Mouse (Mus musculus) heart, embryonic 16.5 days (tissue): ENCODE measurements around the gene Nol7. TPM values are rescaled to one million over a fixed set of nuclear protein-coding genes. Genes with fewer than 3 reads are reported as not detected.
A peak's percentile ranks its signal among the peaks of the same experiment; 100 is the strongest.

Experiments
- ATAC-seq: fragments of 200-750 bp; cut with Nextera tagmentation; replicated peaks from 2 replicates; pipeline ENCODE4 v1.8.0; 2017; ENCODE audit warnings: moderate number of reproducible peaks; ENCODE audit not compliant: insufficient read depth, low FRiP score; ENCODE audit errors: extremely low read depth
- H3K27ac ChIP-seq: fragments of 300-500 bp; sonication (generic); 2 replicates; pipeline ENCODE4 v1.5.1; 2014; ENCODE audit warnings: mild to moderate bottlenecking, low read length, control low read depth, moderate library complexity
- H3K27me3 ChIP-seq: fragments of 300-500 bp; sonication (generic); 2 replicates; pipeline ENCODE4 v1.6.1; 2014; ENCODE audit warnings: low read length, mixed read lengths; ENCODE audit not compliant: control insufficient read depth, insufficient read depth
- H3K36me3 ChIP-seq: fragments of 300-500 bp; sonication (generic); 2 replicates; pipeline ENCODE4 v1.6.1; 2014; ENCODE audit not compliant: control insufficient read depth, insufficient read depth
- H3K4me1 ChIP-seq: fragments of 300-500 bp; sonication (generic); 2 replicates; pipeline ENCODE4 v1.6.1; 2014; ENCODE audit warnings: low read length, mixed read lengths; ENCODE audit not compliant: control insufficient read depth, insufficient read depth
- H3K4me2 ChIP-seq: fragments of 300-500 bp; sonication (generic); 2 replicates; pipeline ENCODE4 v1.6.1; 2014; ENCODE audit warnings: low read depth, mild to moderate bottlenecking, control low read depth, low read length
- H3K4me3 ChIP-seq: fragments of 300-500 bp; sonication (generic); 2 replicates; pipeline ENCODE4 v1.5.1; 2014; ENCODE audit warnings: mild to moderate bottlenecking, control low read depth, low read length
- H3K9ac ChIP-seq: fragments of 300-500 bp; sonication (generic); 2 replicates; pipeline ENCODE4 v1.6.1; 2014; ENCODE audit warnings: low read length, control low read depth
- H3K9me3 ChIP-seq: fragments of 300-500 bp; sonication (generic); replicated peaks from 2 replicates; pipeline ENCODE4 v1.6.1; 2016; ENCODE audit warnings: low read length; ENCODE audit not compliant: control insufficient read depth
- WGBS: fragments of 180-500 bp; shearing (Covaris S2); extraction: QIAGEN DNeasy Blood & Tissue Kit; methylation state at CpG from one replicate; pipeline ENCODE4 v1.1.7; 2014; 5-methylcytosine and 5-hydroxymethylcytosine counted together
- polyA plus RNA-seq: library from polyadenylated mRNA; unstranded; fragments of >200 nt; fragmentation: Nextera tagmentation; extraction: Ambion mirVana; gene quantifications from 2 replicates; pipeline ENCODE4 v1.2.1, GENCODE M21; 2015

Gene Nol7
- polyA plus RNA-seq: 104 and 123 TPM in 2 replicates

DNA sequence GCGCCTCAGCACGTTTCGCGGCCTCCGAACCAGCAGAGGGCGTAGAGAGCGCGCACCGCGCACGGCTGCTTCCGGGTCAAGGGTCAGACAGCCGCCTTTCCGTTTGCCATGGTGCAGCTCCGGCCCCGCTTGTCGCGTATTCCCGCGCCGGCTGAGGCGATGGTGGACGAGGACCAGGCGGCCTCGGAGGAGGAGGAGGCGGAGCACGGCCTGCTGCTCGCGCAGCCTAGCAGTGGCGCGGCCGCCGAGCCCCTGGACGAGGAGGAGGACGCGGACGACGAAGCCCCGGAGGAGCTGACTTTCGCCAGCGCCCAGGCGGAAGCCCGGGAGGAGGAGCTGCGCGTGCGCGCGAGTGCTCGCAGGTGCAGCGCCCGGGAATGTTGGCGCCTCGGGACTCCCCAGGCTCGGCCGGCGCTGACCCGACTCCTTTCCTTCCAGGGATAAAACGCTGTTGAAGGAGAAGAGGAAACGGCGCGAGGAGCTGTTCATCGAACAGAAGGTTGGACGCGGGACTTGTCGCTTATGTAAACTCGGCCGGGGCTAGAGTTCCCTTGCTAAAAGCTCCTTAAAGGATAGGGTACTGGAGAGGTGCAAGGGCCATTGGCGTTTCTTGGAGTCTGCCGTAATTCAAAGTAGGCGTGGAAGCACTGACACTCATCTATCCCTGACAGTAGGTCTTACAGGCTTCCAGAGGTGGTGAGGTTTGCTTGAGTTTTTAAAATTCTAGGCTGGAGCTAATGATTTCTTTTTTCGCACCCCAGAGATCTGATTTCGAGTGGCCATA is at the start of gene Nol7:
Nol7 (plus strand) TSS at position 94 of the 784 bp plus-strand sequence.
- Histone ChIP-seq H3K4me2 (peak within 1 kb of the TSS; percentile 80), H3K4me1 (peaks cover 8% of the 10 kb centered on the region), H3K4me3 (peak within 1 kb of the TSS; percentile 79), H3K9me3 (no peaks in the 10 kb centered on the region), H3K36me3 (peaks cover 34% of the 10 kb centered on the region), H3K27me3 (no peaks in the 10 kb centered on the region), H3K27ac (peak within 1 kb of the TSS; percentile 98), H3K9ac (peak within 1 kb of the TSS; percentile 97)
- under 1% methylated on average over 72 of the region's 72 CpGs for WGBS
- peak; percentile 92 for ATAC-seq

DNA sequence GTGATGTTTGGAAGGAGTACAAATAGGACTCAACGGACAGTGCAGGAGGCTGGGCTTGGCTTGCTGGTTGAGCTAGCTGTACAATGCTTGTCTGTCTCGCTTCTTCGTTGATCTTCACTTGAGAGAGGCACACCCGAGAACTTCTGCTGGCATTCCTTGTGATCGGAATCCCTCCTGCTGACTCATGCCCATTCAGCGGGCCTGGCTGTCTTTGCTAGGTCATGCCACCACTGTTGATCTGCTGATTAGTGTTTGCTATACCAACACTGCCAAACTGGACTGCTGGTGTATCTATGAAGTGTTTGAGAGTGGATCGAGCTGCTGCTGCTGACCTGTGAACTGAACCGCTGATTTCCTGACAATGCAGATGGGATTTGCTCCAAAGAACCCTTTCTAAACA is 48.8 kb upstream of the Nol7 start:
- no peak for ATAC-seq
- Histone ChIP-seq H3K9ac (no peak overlapping the region), H3K4me2 (no peak overlapping the region), H3K27me3 (no peaks in the 10 kb centered on the region), H3K27ac (no peak overlapping the region), H3K9me3 (no peaks in the 10 kb centered on the region), H3K36me3 (no peaks in the 10 kb centered on the region), H3K4me1 (peaks cover 5% of the 10 kb centered on the region; the same call in 1 of the 2 replicates), H3K4me3 (no peak overlapping the region)
- WGBS: 78% methylated on average over 8 of the region's 8 CpGs

DNA sequence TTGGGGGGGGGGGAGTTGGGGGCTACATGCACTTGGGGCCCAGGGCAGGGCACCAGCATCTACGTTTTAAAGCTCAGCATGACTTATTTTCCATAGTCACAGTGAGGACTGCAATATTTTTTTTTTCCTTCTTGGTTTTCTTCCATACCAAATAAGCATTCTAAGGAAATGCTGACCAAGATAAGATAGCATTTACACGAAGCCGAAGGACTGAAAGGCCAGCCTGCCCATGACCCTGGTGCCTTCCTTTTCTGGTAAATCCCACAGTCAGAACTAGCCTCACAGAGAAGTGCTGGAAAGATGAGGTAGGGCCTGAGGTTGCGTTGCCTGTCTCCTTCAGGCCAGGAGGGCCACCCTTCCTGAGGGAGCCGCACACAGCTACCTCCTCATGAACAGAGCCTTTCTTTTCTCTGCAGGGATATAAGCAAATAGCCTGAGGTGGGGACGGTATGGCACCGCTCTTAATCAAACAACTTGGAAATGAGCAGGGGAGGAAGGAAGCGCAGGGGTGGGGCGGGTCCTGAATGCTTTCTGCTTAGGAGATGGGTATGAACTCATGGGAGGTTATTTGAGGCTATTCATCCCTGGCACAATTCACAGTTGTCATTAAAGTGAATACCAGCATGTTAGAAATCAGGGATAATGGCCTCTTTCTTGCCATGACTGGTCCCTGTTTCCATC is 47.6 kb upstream of the Nol7 start:
- Histone ChIP-seq H3K27ac (no peak overlapping the region), H3K9me3 (no peaks in the 10 kb centered on the region), H3K36me3 (no peaks in the 10 kb centered on the region), H3K4me1 (peaks cover 5% of the 10 kb centered on the region; the same call in 1 of the 2 replicates), H3K4me3 (no peak overlapping the region), H3K4me2 (no peak overlapping the region), H3K9ac (no peak overlapping the region), H3K27me3 (no peaks in the 10 kb centered on the region)
- WGBS: 62% methylated on average over 9 of the region's 9 CpGs
- ATAC-seq: no peak

DNA sequence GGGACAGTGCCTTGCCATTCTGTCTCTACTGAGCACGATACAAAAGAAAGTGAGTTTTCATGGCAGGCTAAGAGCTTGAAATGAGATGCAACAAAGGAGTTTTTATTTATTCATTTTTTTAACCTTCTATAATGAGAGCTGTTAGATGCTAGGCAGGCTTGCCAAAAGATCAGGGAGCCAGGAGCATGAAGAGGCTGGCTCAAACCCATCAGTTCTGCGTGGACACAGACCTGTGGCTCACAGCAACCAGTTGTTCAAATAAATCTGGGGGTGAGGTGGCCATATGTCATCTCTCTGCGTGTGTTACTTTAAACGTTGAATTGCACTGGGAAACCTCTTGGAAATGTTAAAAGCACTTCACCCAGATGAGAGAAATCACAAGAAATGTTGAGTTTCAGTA is 44.8 kb upstream of the Nol7 start:
- H3K9me3 ChIP-seq: no peaks in the 10 kb centered on the region
- ATAC-seq: no peak
- H3K9ac ChIP-seq: no peak overlapping the region
- 71% methylated on average over 4 of the region's 4 CpGs for WGBS
- H3K27ac ChIP-seq: no peak overlapping the region
- H3K36me3 ChIP-seq: no peaks in the 10 kb centered on the region
- H3K4me2 ChIP-seq: no peak overlapping the region
- no peak overlapping the region for H3K4me3 ChIP-seq
- H3K4me1 ChIP-seq: peaks cover 5% of the 10 kb centered on the region; the same call in 1 of the 2 replicates
- H3K27me3 ChIP-seq: no peaks in the 10 kb centered on the region

DNA sequence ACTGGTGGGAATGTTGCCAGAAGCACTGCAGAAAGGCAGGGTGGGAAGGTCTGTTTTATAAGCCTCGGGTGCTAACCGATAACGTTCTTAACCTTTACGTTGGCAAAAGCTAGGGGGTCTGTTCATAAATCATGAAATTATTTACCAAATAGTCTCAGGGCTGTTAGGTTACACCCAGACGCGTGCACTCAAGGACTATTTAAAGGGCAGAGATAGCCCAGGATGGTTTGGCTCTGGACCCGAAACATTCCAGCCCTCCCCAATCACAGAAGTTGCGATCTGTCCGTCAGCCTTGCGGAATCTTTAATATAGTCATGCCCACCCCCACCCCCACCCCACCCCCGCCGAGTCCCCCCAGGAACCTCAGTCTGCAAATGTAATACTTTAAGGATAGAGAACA is 43.8 kb upstream of the Nol7 start:
- 42% methylated on average over 12 of the region's 12 CpGs for WGBS
- Histone ChIP-seq H3K9ac (no peak overlapping the region), H3K4me2 (peak overlapping the region; percentile 45; the same call in 1 of the 2 replicates)

DNA sequence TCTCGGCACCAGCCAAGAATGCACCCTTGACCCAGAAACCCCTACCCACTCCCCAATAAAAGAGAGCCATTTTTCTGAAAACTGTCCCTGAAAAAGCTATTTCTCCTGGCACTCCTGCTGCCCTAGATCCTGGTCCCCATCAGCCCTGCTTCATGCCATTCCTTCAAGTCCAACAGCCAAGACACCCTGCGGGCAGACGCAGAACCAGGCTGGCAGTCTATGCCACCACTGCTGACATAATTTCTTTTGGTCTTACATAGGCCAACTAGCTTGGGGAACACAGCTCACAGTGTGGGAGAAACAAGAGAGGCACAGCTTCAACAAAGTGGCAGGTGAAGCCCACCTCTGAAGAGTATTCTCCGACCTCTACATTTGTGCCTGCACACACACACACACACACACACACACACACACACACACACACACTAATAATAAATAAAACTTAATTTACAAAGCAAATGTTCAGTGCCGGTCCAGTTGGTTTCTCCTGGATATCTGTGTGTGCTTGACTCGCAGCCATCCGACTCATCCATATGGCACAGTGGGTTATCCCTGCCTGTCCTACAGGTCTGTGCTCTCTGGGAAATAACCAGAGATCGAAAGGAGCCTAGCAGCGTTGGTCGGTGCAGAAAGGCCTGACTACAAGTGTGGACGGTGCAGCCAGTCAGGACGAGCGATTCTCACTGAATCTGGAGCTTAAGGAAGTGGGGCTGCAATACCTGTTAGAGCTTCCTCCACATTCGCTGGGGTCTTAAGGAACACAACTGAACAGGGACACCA is 41.7 kb upstream of the Nol7 start:
- Histone ChIP-seq H3K9me3 (no peaks in the 10 kb centered on the region), H3K4me1 (no peaks in the 10 kb centered on the region; the same call in 1 of the 2 replicates), H3K9ac (no peak overlapping the region), H3K27me3 (no peaks in the 10 kb centered on the region), H3K27ac (no peak overlapping the region), H3K36me3 (no peaks in the 10 kb centered on the region), H3K4me2 (no peak overlapping the region), H3K4me3 (no peak overlapping the region)
- 86% methylated on average over 14 of the region's 14 CpGs for WGBS
- ATAC-seq: no peak

More for the DNA sequence above, 43.8 kb upstream of the Nol7 start:
- Histone ChIP-seq H3K9me3 (no peaks in the 10 kb centered on the region), H3K27ac (no peak overlapping the region), H3K4me3 (no peak overlapping the region), H3K4me1 (peaks cover 5% of the 10 kb centered on the region; the same call in 1 of the 2 replicates), H3K27me3 (no peaks in the 10 kb centered on the region), H3K36me3 (no peaks in the 10 kb centered on the region)
- 0 out of 2 replicates have a peak, but pooled peaks have one; percentile 55 for ATAC-seq

DNA sequence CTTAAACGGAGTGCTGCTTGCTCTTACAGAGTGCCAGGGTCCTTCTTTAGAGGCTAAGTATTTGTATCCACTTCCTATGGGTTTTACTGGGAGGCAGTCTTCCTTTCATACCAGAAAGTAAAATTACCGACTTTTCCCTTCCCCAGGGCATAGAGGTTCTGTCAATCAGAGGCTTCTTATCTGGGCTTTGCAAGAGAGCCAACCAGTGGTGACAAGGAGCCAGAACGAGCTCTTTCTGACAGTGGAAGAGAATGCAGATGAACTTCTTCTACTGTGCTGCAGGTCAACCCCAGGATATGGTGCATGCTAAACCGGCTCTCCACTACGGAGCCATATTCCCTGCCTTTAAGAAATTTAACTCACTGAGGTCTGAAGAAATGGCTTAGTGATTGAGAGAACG is 37.7 kb upstream of the Nol7 start:
- 49% methylated on average over 6 of the region's 6 CpGs for WGBS
- no peak overlapping the region for H3K27ac ChIP-seq
- H3K4me3 ChIP-seq: no peak overlapping the region
- 0 out of 2 replicates have a peak, but pooled peaks cover 3% of the 10 kb centered on the region for H3K4me1 ChIP-seq
- H3K9ac ChIP-seq: no peak overlapping the region
- H3K4me2 ChIP-seq: no peak overlapping the region
- H3K36me3 ChIP-seq: no peaks in the 10 kb centered on the region
- ATAC-seq: no peak
- H3K27me3 ChIP-seq: no peaks in the 10 kb centered on the region
- no peaks in the 10 kb centered on the region for H3K9me3 ChIP-seq

DNA sequence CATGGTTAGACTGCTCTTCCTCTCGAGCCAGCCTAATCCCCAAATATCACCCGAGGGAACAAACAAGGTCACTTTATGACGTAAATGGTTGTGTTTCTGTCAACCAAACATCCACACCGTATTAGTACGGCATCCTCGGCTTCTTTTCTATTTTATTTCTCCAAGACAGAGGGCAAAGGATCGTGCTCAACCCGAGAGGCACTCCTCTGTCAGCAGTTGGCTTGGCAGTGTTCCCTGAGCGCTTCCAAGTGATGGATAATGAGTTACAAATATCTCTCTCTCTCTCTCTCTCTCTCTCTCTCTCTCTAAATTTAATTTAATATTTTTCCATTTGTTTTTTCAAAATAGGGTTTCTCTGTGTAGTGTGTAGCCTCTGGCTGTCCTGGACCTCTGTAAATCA is 35.8 kb upstream of the Nol7 start:
- 68% methylated on average over 9 of the region's 9 CpGs for WGBS
- H3K9me3 ChIP-seq: no peaks in the 10 kb centered on the region
- no peak overlapping the region for H3K4me3 ChIP-seq
- no peak overlapping the region for H3K27ac ChIP-seq
- H3K36me3 ChIP-seq: no peaks in the 10 kb centered on the region
- no peak for ATAC-seq
- no peak overlapping the region for H3K9ac ChIP-seq
- no peaks in the 10 kb centered on the region for H3K27me3 ChIP-seq
- no peak overlapping the region for H3K4me2 ChIP-seq
- H3K4me1 ChIP-seq: peaks cover 10% of the 10 kb centered on the region; the same call in 1 of the 2 replicates
